Mouse (Mus musculus) liver, embryonic 15.5 days (tissue): ENCODE measurements around the gene Tph2. TPM values are rescaled to one million over a fixed set of nuclear protein-coding genes. Genes with fewer than 3 reads are reported as not detected.

Experiments used
- ATAC-seq: fragments of 200-750 bp; cut with Nextera tagmentation; 2 replicates; pipeline ENCODE4 v1.8.0; 2017; ENCODE audit warnings: moderate number of reproducible peaks, mild to moderate bottlenecking, moderate library complexity; ENCODE audit not compliant: insufficient read depth
- H3K27ac ChIP-seq: fragments of 300-500 bp; sonication (generic); replicated peaks from 2 replicates; pipeline ENCODE4 v1.5.1; 2015; ENCODE audit warnings: mild to moderate bottlenecking, inconsistent platforms
- H3K27me3 ChIP-seq: fragments of 300-500 bp; sonication (generic); 2 replicates; pipeline ENCODE4 v1.6.1; 2015; ENCODE audit warnings: mild to moderate bottlenecking, inconsistent platforms
- H3K36me3 ChIP-seq: fragments of 300-500 bp; sonication (generic); replicated peaks from 2 replicates; pipeline ENCODE4 v1.6.1; 2015; ENCODE audit warnings: moderate library complexity, mild to moderate bottlenecking, inconsistent platforms
- H3K4me1 ChIP-seq: fragments of 300-500 bp; sonication (generic); replicated peaks from 2 replicates; pipeline ENCODE4 v1.6.1; 2015; ENCODE audit warnings: inconsistent platforms
- H3K4me2 ChIP-seq: fragments of 300-500 bp; sonication (generic); 2 replicates; pipeline ENCODE4 v1.6.1; 2015; ENCODE audit warnings: moderate library complexity, mild to moderate bottlenecking, inconsistent platforms
- H3K4me3 ChIP-seq: fragments of 300-500 bp; sonication (generic); replicated peaks from 2 replicates; pipeline ENCODE4 v1.5.1; 2015; ENCODE audit warnings: mild to moderate bottlenecking, inconsistent platforms
- H3K9ac ChIP-seq: fragments of 300-500 bp; sonication (generic); 2 replicates; pipeline ENCODE4 v1.6.1; 2015; ENCODE audit warnings: moderate library complexity, mild to moderate bottlenecking, inconsistent platforms
- H3K9me3 ChIP-seq: fragments of 300-500 bp; sonication (generic); replicated peaks from 2 replicates; pipeline ENCODE4 v1.6.1; 2016; ENCODE audit warnings: inconsistent platforms
- WGBS: fragments of 180-500 bp; shearing (Covaris S2); methylation state at CpG from one replicate; pipeline ENCODE4 v1.1.7; 2015; ENCODE audit warnings: mixed read lengths; ENCODE audit not compliant: insufficient replicate concordance; 5-methylcytosine and 5-hydroxymethylcytosine counted together
- polyA plus RNA-seq: library from polyadenylated mRNA; unstranded; fragments of >200 nt; fragmentation: Nextera tagmentation; extraction: Ambion mirVana; gene quantifications from 2 replicates; pipeline ENCODE4 v1.2.1, GENCODE M21; 2015

The Tph2 gene
- polyA plus RNA-seq, 1 experiment from 2014 or later = not detected

DNA sequence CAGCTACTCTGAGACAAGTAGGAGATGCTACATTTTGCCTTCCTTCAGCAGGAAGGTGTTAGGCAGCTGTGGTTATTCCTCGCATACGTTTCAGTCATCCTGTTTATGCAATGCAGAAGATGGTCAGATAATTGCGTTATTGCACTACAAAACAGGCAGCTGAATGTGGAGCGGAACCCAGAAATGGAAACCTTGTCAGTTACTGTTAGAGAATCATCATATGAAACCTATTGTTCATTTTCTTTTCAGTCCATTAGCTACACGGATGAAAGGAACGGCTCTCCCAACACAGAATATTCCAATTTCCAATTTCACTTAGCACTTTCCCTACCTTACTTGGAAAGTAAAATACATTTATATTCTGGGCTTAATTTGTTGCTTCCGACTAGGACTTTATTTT is 120.9 kb downstream of the Tph2 start:
- H3K4me2 ChIP-seq = no peak overlapping the region
- WGBS = 55% methylated on average over 7 of the region's 7 CpGs
- no peaks in the 10 kb centered on the region for H3K27me3 ChIP-seq
- H3K27ac ChIP-seq = no peak overlapping the region
- no peaks in the 10 kb centered on the region for H3K4me1 ChIP-seq
- H3K36me3 ChIP-seq = no peaks in the 10 kb centered on the region
- no peak overlapping the region for H3K9ac ChIP-seq
- 0 out of 2 replicates have a peak, but pooled peaks cover 4% of the 10 kb centered on the region for H3K9me3 ChIP-seq
- H3K4me3 ChIP-seq = no peak overlapping the region
- ATAC-seq = no peak

DNA sequence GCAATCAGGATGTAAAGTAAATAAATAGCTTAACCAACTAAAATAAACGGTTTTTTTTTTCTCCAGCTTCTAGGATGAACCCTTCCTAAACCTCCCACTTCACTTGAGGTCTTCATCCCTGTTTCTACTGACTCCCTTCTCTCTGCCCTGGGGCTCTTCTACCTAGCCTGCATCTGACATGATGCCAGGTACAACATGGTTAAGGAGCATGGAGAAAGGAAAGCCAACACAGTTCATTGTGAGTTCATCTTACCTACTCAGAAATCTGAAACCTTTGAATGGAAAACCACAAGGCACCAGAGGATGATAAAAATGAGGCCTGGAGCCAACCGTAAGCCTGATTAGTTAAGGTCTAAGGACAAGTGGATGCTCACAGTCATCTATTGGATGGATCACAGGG is 123.3 kb downstream of the Tph2 start:
- H3K9me3 ChIP-seq = 0 out of 2 replicates have a peak, but pooled peaks cover 4% of the 10 kb centered on the region
- H3K9ac ChIP-seq = no peak overlapping the region
- WGBS = 51% methylated on average over 2 of the region's 2 CpGs
- no peak overlapping the region for H3K4me2 ChIP-seq
- no peaks in the 10 kb centered on the region for H3K27me3 ChIP-seq
- no peak overlapping the region for H3K27ac ChIP-seq
- ATAC-seq = no peak
- H3K4me3 ChIP-seq = no peak overlapping the region
- no peaks in the 10 kb centered on the region for H3K4me1 ChIP-seq
- H3K36me3 ChIP-seq = no peaks in the 10 kb centered on the region

GRCm38 (mm10) chr10:115060759-115061158 is 124.1 kb downstream of the Tph2 start:
- H3K27ac ChIP-seq = no peak overlapping the region
- no peaks in the 10 kb centered on the region for H3K36me3 ChIP-seq
- no peak for ATAC-seq
- WGBS = 24% methylated on average over 7 of the region's 7 CpGs
- 0 out of 2 replicates have a peak, but pooled peaks cover 4% of the 10 kb centered on the region for H3K9me3 ChIP-seq
- H3K4me1 ChIP-seq = no peaks in the 10 kb centered on the region
- no peak overlapping the region for H3K9ac ChIP-seq
- H3K27me3 ChIP-seq = no peaks in the 10 kb centered on the region
- H3K4me3 ChIP-seq = no peak overlapping the region
- H3K4me2 ChIP-seq = no peak overlapping the region

- no peak for ATAC-seq
- Histone ChIP-seq H3K27me3 (no peaks in the 10 kb centered on the region), H3K9me3 (0 out of 2 replicates have a peak, but pooled peaks cover 2% of the 10 kb centered on the region), H3K4me3 (no peak overlapping the region), H3K4me2 (no peak overlapping the region), H3K36me3 (no peaks in the 10 kb centered on the region), H3K4me1 (no peaks in the 10 kb centered on the region), H3K9ac (no peak overlapping the region), H3K27ac (no peak overlapping the region)
- 36% methylated on average over 4 of the region's 4 CpGs for WGBS
These were observed 133.2 kb downstream of the Tph2 start for GRCm38 (mm10) chr10:115051602-115052001.

DNA sequence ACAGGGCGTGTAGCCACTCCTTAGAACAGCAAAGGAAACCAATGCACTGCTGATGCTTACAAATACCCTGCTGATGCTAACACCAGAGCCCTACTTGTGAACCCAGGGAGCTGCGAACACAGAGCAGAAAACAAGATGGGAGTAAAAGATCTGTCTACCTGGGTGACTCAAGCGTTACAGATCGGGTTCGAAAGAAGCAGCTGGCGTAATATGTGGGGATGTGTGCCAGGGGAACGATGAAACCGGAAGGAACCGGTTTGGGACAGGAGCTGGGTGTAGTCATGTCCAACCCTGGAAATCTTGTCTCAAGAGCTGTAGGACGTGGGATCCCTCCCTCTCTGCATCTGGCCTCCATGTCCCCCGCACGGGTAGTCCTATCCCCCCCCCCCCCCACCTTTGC is 134.1 kb downstream of the Tph2 start:
- ATAC-seq = no peak
- no peaks in the 10 kb centered on the region for H3K36me3 ChIP-seq
- H3K4me1 ChIP-seq = no peaks in the 10 kb centered on the region
- no peak overlapping the region for H3K4me2 ChIP-seq
- H3K4me3 ChIP-seq = no peak overlapping the region
- no peaks in the 10 kb centered on the region for H3K27me3 ChIP-seq
- H3K9ac ChIP-seq = no peak overlapping the region
- no peak overlapping the region for H3K27ac ChIP-seq
- WGBS = 77% methylated on average over 12 of the region's 12 CpGs
- 0 out of 2 replicates have a peak, but pooled peaks cover 2% of the 10 kb centered on the region for H3K9me3 ChIP-seq

- H3K27me3 ChIP-seq = no peaks in the 10 kb centered on the region
- no peak overlapping the region for H3K27ac ChIP-seq
- H3K4me2 ChIP-seq = no peak overlapping the region
- no peak for ATAC-seq
- H3K9ac ChIP-seq = no peak overlapping the region
- no peak overlapping the region for H3K4me3 ChIP-seq
- no peaks in the 10 kb centered on the region for H3K4me1 ChIP-seq
- WGBS = 63% methylated on average over 8 of the region's 8 CpGs
- no peaks in the 10 kb centered on the region for H3K36me3 ChIP-seq
- H3K9me3 ChIP-seq = 0 out of 2 replicates have a peak, but pooled peaks cover 2% of the 10 kb centered on the region
These were observed 134.6 kb downstream of the Tph2 start for GRCm38 (mm10) chr10:115050178-115050577.

- Histone ChIP-seq H3K36me3 (no peaks in the 10 kb centered on the region), H3K27me3 (no peaks in the 10 kb centered on the region), H3K9me3 (0 out of 2 replicates have a peak, but pooled peaks cover 2% of the 10 kb centered on the region), H3K9ac (no peak overlapping the region), H3K4me1 (no peaks in the 10 kb centered on the region), H3K4me3 (no peak overlapping the region), H3K4me2 (no peak overlapping the region), H3K27ac (no peak overlapping the region)
- ATAC-seq = no peak
- 57% methylated on average over 2 of the region's 2 CpGs for WGBS
These were observed 136.3 kb downstream of the Tph2 start for GRCm38 (mm10) chr10:115048565-115048964.

DNA sequence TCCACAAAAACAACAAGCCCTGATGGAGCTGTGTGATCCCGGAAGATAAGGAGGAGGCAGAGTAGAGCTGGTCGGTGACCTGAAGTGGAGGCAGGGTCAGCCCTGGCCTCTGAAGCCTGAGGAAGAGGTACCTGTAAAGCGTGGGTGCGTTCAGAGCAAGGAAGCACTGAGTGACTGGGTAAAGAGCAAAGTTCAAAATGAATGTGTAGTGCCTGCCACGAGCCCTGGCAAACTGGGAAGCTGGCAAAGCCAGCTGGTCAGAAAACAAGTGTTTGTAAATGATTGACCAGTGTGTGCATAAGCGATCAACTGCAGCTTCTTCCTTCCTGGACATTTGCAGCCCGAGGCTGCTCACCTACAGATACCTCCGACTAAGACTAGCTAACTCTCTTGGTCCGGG is 149.1 kb downstream of the Tph2 start:
- H3K4me2 ChIP-seq = no peak overlapping the region
- H3K27me3 ChIP-seq = no peaks in the 10 kb centered on the region
- H3K9ac ChIP-seq = no peak overlapping the region
- H3K9me3 ChIP-seq = peaks cover 3% of the 10 kb centered on the region; the same call in 1 of the 2 replicates
- no peaks in the 10 kb centered on the region for H3K4me1 ChIP-seq
- no peak overlapping the region for H3K27ac ChIP-seq
- 67% methylated on average over 9 of the region's 9 CpGs for WGBS
- H3K4me3 ChIP-seq = no peak overlapping the region
- H3K36me3 ChIP-seq = no peaks in the 10 kb centered on the region
- no peak; the same call in 1 of the 2 replicates for ATAC-seq

Other genes starting within 250 kb of the Tph2 start
- gene Tbc1d15, start 66.4 kb upstream of the Tph2 start, polyA plus RNA-seq = 33.1 and 33.8 TPM in 2 replicates
- 2.4 and 3.3 TPM in 2 replicates for gene Rab21, start 130.6 kb upstream of the Tph2 start, polyA plus RNA-seq
- gene Tmem19, start 177.5 kb upstream of the Tph2 start, polyA plus RNA-seq = 8.3 and 8.9 TPM in 2 replicates
- 5.3 and 6.1 TPM in 2 replicates for gene Thap2, start 199.4 kb upstream of the Tph2 start, polyA plus RNA-seq
- gene Zfc3h1, start 199.9 kb upstream of the Tph2 start, polyA plus RNA-seq = 6.5 and 8.3 TPM in 2 replicates